Mouse (Mus musculus): ENCODE measurements at regions not wholly inside any gene's neighbourhood (a gene's known extent, or its start where the extent isn't known, plus 50 kb on each side); places are given as distances from the start of the nearest gene placed in this dataset.

- DNase-seq: no peak
Measured at GRCm38 (mm10) chr14:79929451-79929850, 54.4 kb upstream of the Olfm4 start.

- DNase-seq: no peak
Measured at GRCm38 (mm10) chr14:79927161-79927560, 56.7 kb upstream of the Olfm4 start.

- DNase-seq: no peak
Measured at GRCm38 (mm10) chr14:79916960-79917848, 66.7 kb upstream of the Olfm4 start.

- DNase-seq: no peak
Measured at GRCm38 (mm10) chr14:79914966-79915365, 68.9 kb upstream of the Olfm4 start.

DNA sequence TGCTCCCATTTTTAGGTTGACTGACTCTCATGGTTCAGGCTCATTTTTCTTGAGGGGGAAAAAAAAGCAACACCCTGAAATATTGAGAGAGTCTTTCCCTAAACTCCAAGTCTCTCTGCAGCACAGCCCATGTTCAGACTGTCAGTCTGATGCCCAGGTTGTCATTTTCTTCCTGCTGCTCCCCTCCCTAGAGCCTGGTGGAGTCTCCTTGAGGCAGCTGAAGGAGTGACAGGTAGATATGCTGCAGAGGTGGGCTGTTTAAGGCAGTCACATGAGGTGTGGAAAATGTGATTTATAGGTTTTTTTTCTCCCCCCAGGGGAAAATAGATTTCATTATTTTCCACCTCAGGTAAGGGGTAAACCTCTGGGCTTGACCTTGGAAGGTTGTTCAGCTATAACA, 70.6 kb upstream of the Olfm4 start:
- DNase-seq: no peak

- DNase-seq: no peak
Measured at GRCm38 (mm10) chr14:79912610-79913009, 71.3 kb upstream of the Olfm4 start.

- no peak for DNase-seq
Measured at GRCm38 (mm10) chr14:79907761-79908160, 76.1 kb upstream of the Olfm4 start.

DNA sequence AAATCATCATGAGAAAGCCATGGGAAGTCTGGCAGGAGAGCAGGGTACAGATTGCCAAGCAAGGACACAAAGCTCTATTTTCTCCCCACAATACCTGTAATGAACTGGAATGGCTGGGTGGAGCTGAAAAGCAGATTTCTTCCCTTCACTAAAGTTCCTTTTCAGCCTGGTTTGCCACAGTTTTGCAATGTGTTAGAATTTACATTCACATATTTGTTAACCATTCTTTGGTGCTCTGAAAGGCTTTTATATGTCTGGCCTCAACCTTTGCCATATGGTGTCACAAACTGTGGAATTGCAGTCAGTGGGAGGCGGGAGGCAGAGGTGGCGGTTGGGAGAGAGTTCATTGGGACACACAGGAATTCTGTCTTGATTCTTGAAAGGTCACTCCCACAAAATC, 78.3 kb upstream of the Olfm4 start:
- DNase-seq: no peak

GRCm38 (mm10) chr14:79902355-79902754, 81.5 kb upstream of the Olfm4 start:
- no peak for DNase-seq

- no peak for DNase-seq
Measured at GRCm38 (mm10) chr14:79898240-79898639, 85.6 kb upstream of the Olfm4 start.

- no peak for DNase-seq
Measured at GRCm38 (mm10) chr14:79893241-79893640, 90.6 kb upstream of the Olfm4 start.

GRCm38 (mm10) chr14:79890682-79891081, 93.2 kb upstream of the Olfm4 start:
- DNase-seq: peak; percentile 18

DNA sequence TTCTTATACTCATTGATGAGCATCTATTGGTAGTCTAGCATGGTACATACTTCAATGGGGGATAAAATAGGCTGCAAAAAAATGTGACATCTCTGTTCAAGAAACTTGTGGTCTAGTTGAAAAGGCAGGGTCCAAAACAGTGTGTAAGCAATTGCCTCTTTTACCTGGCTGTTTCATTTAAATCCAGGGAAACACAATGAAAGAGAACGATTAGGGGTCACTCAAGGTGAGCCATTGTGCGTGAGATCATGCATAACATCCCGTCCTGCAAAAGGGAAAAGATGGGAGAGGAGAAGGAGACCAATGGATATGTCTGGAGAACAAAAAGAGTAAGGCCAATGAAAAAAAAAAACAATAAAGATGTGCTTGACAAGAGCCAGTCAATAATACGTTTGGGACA, 93.6 kb upstream of the Olfm4 start:
- no peak for DNase-seq

DNA sequence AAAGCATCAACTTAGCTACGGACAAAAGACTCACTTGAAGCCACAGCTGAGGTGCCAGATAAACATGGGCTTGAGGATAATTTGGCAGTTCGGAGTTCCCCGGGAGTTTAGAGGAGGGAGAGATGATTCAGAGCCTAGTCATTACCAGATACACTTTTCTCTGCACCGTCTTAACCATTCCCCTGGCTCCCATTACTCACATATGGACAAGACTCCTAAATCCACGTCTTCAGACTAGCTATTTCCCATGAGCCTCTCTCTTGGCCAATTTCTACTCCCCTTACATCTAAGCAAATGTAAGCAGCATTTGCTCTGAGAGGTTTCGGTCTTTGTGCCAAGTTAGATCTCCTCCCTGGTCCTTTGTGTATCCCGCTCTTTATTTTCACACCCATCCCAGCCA, 100.4 kb upstream of the Olfm4 start:
- DNase-seq: no peak

- no peak for DNase-seq
Measured at GRCm38 (mm10) chr14:79881726-79882125, 102.2 kb upstream of the Olfm4 start.

DNA sequence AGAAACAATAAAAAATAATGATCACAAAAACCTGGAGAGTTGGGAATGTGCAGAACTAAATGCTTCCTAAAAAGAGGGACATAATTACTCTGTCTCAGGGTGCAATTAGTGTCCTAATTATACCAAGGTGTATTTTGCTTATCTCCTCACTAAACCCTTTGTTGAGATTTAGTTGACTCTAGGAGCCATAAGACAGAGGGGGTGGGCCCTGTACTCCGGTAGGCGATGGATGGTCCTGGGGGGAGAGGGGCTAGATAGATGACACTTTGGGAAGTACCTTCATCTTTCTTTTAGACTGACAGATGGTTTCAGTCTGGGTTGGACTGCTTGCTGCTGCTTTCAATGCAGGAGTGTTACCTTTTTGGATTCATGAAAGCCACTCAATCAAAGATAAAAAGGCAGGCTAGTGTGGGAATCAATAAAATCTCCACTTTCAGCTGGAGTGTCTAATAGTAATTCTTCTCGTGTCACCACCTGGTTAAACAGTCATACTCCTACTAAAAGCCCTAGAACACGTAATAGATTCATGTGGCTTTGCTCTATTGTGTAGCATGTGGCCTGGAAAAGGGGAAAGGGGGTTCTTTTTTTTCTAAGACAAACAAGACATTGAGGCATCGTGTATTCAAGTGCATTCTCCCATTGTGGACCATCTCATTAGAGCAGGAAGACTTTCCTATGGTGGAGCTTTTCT, 103.7 kb upstream of the Olfm4 start:
- DNase-seq: no peak

GRCm38 (mm10) chr14:79879333-79880035, 104.4 kb upstream of the Olfm4 start:
- DNase-seq: no peak

GRCm38 (mm10) chr14:79878285-79879019, 105.4 kb upstream of the Olfm4 start:
- no peak for DNase-seq

- no peak for DNase-seq
Measured at GRCm38 (mm10) chr14:79873062-79873461, 102.0 kb upstream of the Pcdh8 start.

DNA sequence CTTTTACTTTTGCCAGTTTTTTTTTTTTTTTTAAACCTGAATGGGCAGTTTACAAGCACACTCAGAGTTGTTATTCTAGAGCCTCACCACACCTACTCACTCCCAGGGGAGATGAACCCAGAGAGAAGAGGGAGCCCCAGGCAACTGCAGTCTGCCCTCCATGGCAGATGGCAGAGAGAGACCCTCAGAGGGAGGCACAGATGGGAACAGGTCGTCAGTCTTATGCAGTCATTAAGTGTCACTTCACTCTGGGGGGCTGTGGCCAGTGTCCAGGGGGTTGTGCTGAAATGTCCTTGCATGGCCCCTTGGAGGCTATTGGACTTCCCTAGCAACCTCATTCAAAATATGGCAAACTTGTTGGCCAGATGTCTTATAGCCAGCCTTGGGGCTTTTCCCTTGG, 101.3 kb upstream of the Pcdh8 start:
- DNase-seq: no peak

DNA sequence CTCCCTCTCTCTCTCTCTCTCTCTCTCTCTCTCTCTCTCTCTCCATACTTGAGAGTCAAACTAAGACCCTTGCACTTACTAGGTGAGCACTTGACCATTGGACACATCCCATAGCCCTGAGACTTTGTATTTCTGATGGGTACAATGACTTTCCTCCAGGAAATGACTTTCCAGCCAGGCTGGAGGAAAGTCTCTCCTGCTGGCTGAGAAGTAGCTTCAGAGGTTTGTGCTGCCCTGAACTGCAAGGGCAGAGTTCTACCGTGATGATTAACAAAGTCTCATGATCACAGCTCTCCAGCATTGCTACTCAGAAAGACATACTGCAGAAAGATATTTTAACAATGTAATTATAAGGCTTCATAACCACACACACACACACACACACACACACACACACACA, 98.2 kb upstream of the Pcdh8 start:
- DNase-seq: no peak

DNA sequence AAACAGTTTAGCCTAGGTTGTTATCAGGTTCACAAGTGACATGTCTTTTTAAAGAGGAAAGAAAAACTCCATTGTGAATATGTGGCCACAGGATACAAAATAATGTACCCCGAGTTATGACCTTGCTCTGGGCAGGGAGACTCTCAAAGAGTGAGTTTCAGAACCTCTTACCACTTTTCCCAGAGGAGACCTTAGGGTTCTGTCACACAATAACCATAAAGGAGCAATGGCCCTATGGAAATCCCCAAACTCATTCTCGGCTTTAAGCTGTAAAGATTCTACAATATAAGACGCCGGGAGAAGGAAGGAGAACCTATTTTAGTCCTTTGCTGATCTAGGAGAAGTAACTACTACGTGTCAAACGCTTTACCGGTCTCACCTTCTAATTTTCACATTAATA, 85.1 kb upstream of the Pcdh8 start:
- no peak for DNase-seq

GRCm38 (mm10) chr14:79854216-79854615, 83.1 kb upstream of the Pcdh8 start:
- no peak for DNase-seq
